Mouse (Mus musculus) E14TG2a.4 (cell line): ENCODE data around the gene Sidt2.

Experiments used
- CTCF ChIP-seq: conservative IDR thresholded peaks from 2 replicates; pipeline ENCODE4 v1.5.1; 2014; ENCODE audit warnings: low read length
- NANOG ChIP-seq: IDR thresholded peaks from 2 replicates; pipeline ENCODE4 v1.6.1; 2014; ENCODE audit warnings: borderline replicate concordance, low read length, mixed read lengths
- POU5F1 ChIP-seq: IDR thresholded peaks from 2 replicates; pipeline ENCODE4 v1.6.1; 2014; ENCODE audit warnings: low read length, borderline replicate concordance

- no peak for TF ChIP-seq CTCF
- no peak for TF ChIP-seq POU5F1
- TF ChIP-seq NANOG: no peak
Observed at GRCm38 (mm10) chr9:45958851-45959250, 3.8 kb upstream of the Sidt2 start.
